Mouse (Mus musculus) small intestine, adult 2 months (tissue): ENCODE measurements around the gene Slc25a4.

Experiments
- CTCF ChIP-seq: fragments of 200-500 bp; IDR thresholded peaks from 2 replicates; pipeline ENCODE4 v1.5.1; 2012; ENCODE audit warnings: low read depth, mild to moderate bottlenecking, control low read depth, inconsistent platforms, low read length, moderate library complexity, mixed read lengths; ENCODE audit not compliant: insufficient replicate concordance, insufficient read length; ENCODE audit errors: extremely low read depth
- POLR2A ChIP-seq: fragments of 200-500 bp; IDR thresholded peaks from 2 replicates; pipeline ENCODE4 v1.6.1; 2012; ENCODE audit warnings: low read depth, mild to moderate bottlenecking, control low read depth, inconsistent platforms, low read length, moderate library complexity

- no peak for TF ChIP-seq POLR2A
- no peak for TF ChIP-seq CTCF
Observed at GRCm38 (mm10) chr8:46185361-46185760, 25.7 kb downstream of the Slc25a4 start.
